Mouse (Mus musculus) neural tube, embryonic 13.5 days (tissue): ENCODE results near the gene Tsks. TPM values are rescaled to one million over a fixed set of nuclear protein-coding genes. Genes with fewer than 3 reads are reported as not detected.
A peak's percentile ranks its signal among the peaks of the same experiment; 100 is the strongest.

Experiments
- ATAC-seq: fragments of 200-750 bp; cut with Nextera tagmentation; 2 replicates; pipeline ENCODE4 v1.8.0; 2017; ENCODE audit warnings: low read depth, mild to moderate bottlenecking, moderate TSS enrichment, moderate library complexity
- H3K27ac ChIP-seq: fragments of 300-500 bp; sonication (generic); replicated peaks from 2 replicates; pipeline ENCODE4 v1.5.1; 2015; ENCODE audit warnings: moderate library complexity, mild to moderate bottlenecking, inconsistent platforms
- H3K27me3 ChIP-seq: fragments of 300-500 bp; sonication (generic); 2 replicates; pipeline ENCODE4 v1.6.1; 2015; ENCODE audit warnings: mild to moderate bottlenecking, inconsistent platforms
- H3K36me3 ChIP-seq: fragments of 300-500 bp; sonication (generic); 2 replicates; pipeline ENCODE4 v1.6.1; 2015; ENCODE audit warnings: mild to moderate bottlenecking, inconsistent platforms
- H3K4me1 ChIP-seq: fragments of 300-500 bp; sonication (generic); replicated peaks from 2 replicates; pipeline ENCODE4 v1.6.1; 2015; ENCODE audit warnings: inconsistent platforms
- H3K4me2 ChIP-seq: fragments of 300-500 bp; sonication (generic); 2 replicates; pipeline ENCODE4 v1.6.1; 2015; ENCODE audit warnings: inconsistent platforms, mild to moderate bottlenecking, moderate library complexity
- H3K4me3 ChIP-seq: fragments of 300-500 bp; sonication (generic); 2 replicates; pipeline ENCODE4 v1.5.1; 2015; ENCODE audit warnings: mild to moderate bottlenecking, inconsistent platforms
- H3K9ac ChIP-seq: fragments of 300-500 bp; sonication (generic); 2 replicates; pipeline ENCODE4 v1.6.1; 2015; ENCODE audit warnings: moderate library complexity, mild to moderate bottlenecking, inconsistent platforms
- H3K9me3 ChIP-seq: fragments of 300-500 bp; sonication (generic); 2 replicates; pipeline ENCODE4 v1.6.1; 2016; ENCODE audit warnings: inconsistent platforms
- WGBS: fragments of 180-500 bp; shearing (Covaris S2); methylation state at CpG from one replicate; pipeline ENCODE4 v1.1.7; 2015; 5-methylcytosine and 5-hydroxymethylcytosine counted together
- polyA plus RNA-seq: library from polyadenylated mRNA; unstranded; fragments of >200 nt; fragmentation: Nextera tagmentation; extraction: Ambion mirVana; gene quantifications from 2 replicates; pipeline ENCODE4 v1.2.1, GENCODE M21; 2015

Tsks gene
- polyA plus RNA-seq: 0.22 TPM in 1 of 2 replicates, not detected in the other

DNA sequence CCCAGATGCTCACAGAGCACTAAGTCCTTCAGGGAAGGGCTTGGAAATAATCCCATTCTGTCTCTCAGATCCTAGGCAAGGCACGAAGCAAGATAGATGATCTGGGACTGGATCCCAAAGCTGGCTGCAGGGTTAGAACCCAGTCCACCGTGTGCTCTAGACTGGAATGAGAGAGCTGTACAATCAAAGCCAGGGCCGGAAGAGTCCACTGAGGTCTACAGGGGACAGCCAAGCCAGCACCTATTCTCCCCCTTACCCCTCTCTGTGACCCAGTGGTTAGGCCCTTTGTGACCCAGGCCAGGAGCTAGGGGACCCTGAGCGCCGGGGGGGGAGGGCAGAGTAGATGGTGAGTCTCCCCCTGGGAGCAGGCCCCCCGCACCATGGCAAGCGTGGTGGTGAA is at the start of gene Tsks:
Gene Tsks (plus strand): TSS at position 301 of the 400 bp plus-strand sequence.
- Histone ChIP-seq H3K27ac (no peak within 1 kb of the TSS), H3K4me3 (no peak within 1 kb of the TSS), H3K9ac (no peak within 1 kb of the TSS), H3K27me3 (no peaks in the 10 kb centered on the region), H3K4me2 (no peak within 1 kb of the TSS), H3K4me1 (no peaks in the 10 kb centered on the region), H3K36me3 (no peaks in the 10 kb centered on the region), H3K9me3 (no peaks in the 10 kb centered on the region)
- no peak for ATAC-seq
- WGBS: 78% methylated on average over 7 of the region's 7 CpGs

DNA sequence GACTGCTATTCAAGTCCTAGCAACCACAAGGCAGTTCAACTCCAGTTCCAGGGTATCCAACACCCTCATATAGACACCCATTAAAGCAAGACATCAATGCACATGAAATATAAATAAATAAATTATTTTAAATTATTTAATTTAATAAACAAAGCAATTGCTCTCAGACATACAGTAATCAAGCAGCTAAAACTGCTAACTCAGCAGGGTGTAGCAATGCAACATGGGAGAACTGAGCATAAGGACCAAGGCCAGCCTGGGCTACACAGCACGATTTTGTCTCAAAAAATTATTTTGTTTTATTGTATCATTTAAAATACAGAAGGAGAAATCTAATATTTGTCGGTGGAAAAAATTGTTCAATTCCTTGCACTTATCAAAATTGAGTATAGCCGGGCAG is 48.8 kb upstream of the Tsks start:
- ATAC-seq: no peak
- Histone ChIP-seq H3K4me1 (peaks cover 72% of the 10 kb centered on the region), H3K9me3 (no peaks in the 10 kb centered on the region), H3K9ac (no peak overlapping the region), H3K36me3 (peaks cover 18% of the 10 kb centered on the region), H3K27me3 (no peaks in the 10 kb centered on the region), H3K27ac (peak overlapping the region; percentile 98), H3K4me2 (no peak overlapping the region), H3K4me3 (no peak overlapping the region)
- WGBS: 89% methylated on average over 3 of the region's 3 CpGs

DNA sequence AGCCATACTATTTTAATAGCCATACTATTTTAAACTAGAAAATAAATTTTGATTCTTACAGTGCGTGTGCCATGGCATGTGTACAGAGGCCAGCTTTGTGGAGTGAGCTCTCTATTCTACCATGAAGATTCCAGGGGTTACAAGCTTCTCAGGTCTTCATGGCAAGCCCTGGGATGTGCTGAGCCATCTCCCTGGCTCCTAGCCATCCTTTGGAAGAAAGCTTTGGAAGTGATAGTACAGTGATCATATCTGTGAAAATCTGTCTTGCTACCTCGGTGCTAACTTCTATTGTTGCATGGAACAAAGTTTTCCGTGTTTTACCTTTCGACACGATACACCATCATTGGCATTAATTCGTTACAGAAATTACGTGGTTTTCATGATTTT is 47.8 kb upstream of the Tsks start:
- ATAC-seq: no peak
- no peaks in the 10 kb centered on the region for H3K27me3 ChIP-seq
- H3K9me3 ChIP-seq: no peaks in the 10 kb centered on the region
- peaks cover 64% of the 10 kb centered on the region for H3K4me1 ChIP-seq
- 23% methylated on average over 7 of the region's 7 CpGs for WGBS
- peak overlapping the region; percentile 54 for H3K4me3 ChIP-seq
- peak overlapping the region; percentile 98 for H3K27ac ChIP-seq
- peaks cover 21% of the 10 kb centered on the region for H3K36me3 ChIP-seq
- H3K4me2 ChIP-seq: peak overlapping the region; percentile 68
- peak overlapping the region; percentile 60 for H3K9ac ChIP-seq

GRCm38 (mm10) chr7:44895593-44896434 is 47.2 kb upstream of the Tsks start, which contains the start of gene Fuz:
Gene Fuz, plus strand, starts transcription at chr7:44896079.
- ATAC-seq: peak; percentile 82
- Histone ChIP-seq H3K9ac (peak within 1 kb of the TSS; percentile 72), H3K27ac (peak within 1 kb of the TSS; percentile 98), H3K4me1 (peaks cover 61% of the 10 kb centered on the region), H3K9me3 (no peaks in the 10 kb centered on the region), H3K4me3 (peak within 1 kb of the TSS; percentile 54), H3K36me3 (peaks cover 21% of the 10 kb centered on the region), H3K27me3 (no peaks in the 10 kb centered on the region), H3K4me2 (peak within 1 kb of the TSS; percentile 68)
- under 1% methylated on average over 34 of the region's 34 CpGs for WGBS

- Histone ChIP-seq H3K9ac (peak overlapping the region; percentile 72), H3K27me3 (no peaks in the 10 kb centered on the region), H3K9me3 (no peaks in the 10 kb centered on the region), H3K36me3 (peaks cover 28% of the 10 kb centered on the region), H3K4me1 (peaks cover 61% of the 10 kb centered on the region), H3K4me2 (peak overlapping the region; percentile 68), H3K27ac (peak overlapping the region; percentile 98), H3K4me3 (peak overlapping the region; percentile 54)
- ATAC-seq: no peak
- 33% methylated on average over 10 of the region's 10 CpGs for WGBS
Observed at GRCm38 (mm10) chr7:44896499-44896898, 46.5 kb upstream of the Tsks start.

DNA sequence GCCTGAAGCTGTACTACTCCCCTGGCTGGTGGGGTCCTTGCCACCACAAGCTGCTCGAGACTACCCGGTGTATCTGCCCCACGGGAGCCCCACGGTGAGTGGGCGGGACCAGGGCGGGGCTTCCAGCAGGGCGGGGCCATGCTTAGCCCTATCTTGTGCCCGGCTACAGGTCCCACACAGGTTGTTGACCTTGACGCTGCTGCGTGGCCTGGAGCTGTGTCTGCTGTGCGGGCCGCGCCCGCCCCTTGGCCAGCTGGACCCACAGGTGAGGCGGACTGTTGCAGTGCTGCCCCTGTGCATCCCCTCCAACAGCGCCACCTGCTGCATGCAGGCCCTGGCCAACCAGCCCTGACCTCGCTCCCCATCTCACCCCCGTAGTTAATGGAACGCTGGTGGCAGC is 44.4 kb upstream of the Tsks start:
- H3K36me3 ChIP-seq: peaks cover 49% of the 10 kb centered on the region
- no peak overlapping the region for H3K4me3 ChIP-seq
- no peak overlapping the region for H3K9ac ChIP-seq
- no peak overlapping the region for H3K4me2 ChIP-seq
- no peaks in the 10 kb centered on the region for H3K27me3 ChIP-seq
- H3K4me1 ChIP-seq: peaks cover 57% of the 10 kb centered on the region
- no peak overlapping the region for H3K27ac ChIP-seq
- ATAC-seq: no peak
- WGBS: 36% methylated on average over 19 of the region's 19 CpGs
- H3K9me3 ChIP-seq: no peaks in the 10 kb centered on the region

DNA sequence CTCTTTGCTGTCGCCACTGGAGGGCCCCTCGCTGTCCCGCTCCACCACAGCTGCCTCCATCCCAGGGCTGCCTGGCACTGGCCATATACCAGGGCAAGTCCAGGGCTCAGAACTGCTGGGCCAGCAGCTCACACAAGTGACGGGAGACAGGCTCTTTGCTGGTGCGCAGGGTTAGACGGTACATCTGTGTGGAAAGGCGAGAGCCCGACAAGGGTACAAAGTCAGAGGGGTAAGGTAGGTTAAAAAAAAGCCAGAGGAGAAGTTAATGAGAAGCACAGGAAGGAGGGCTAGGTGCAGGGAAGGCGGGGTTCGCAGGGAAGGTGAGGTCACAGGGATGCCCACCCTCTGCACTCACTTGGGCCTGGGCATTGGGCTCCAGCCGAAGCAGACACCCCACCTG is 42.4 kb upstream of the Tsks start:
- 0 out of 2 replicates have a peak overlapping the region, but pooled peaks have one; percentile 13 for H3K27ac ChIP-seq
- H3K4me3 ChIP-seq: no peak overlapping the region
- no peak overlapping the region for H3K9ac ChIP-seq
- no peaks in the 10 kb centered on the region for H3K27me3 ChIP-seq
- no peak overlapping the region for H3K4me2 ChIP-seq
- 90% methylated on average over 11 of the region's 11 CpGs for WGBS
- no peak for ATAC-seq
- H3K36me3 ChIP-seq: peaks cover 70% of the 10 kb centered on the region
- H3K4me1 ChIP-seq: peaks cover 39% of the 10 kb centered on the region
- H3K9me3 ChIP-seq: no peaks in the 10 kb centered on the region

DNA sequence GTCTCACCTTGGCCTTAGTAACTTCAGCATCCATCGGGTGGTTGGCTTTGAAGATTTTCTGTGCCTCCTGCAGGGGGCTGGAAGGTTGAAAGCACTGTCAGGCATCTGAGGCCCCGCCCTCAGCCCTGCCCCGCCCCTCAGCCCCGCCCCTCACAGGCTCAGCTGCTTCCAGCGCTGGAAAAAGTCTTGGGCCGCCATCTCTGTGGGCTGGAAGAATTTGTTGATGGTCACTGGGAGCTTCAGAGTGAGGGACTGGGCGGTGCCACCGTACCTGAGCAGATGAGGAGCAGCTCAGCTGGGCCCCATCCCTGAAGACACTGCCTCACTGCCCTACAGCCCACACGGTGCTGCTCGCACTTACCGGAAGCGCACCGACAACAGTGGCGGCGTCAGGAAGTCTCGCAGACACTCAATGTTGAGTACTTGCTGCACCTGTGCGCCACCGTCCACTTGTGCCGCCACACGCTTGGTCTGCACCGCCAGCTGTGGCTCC is 41.7 kb upstream of the Tsks start:
- Histone ChIP-seq H3K9me3 (no peaks in the 10 kb centered on the region), H3K27me3 (no peaks in the 10 kb centered on the region), H3K4me2 (peak overlapping the region; percentile 41), H3K36me3 (peaks cover 76% of the 10 kb centered on the region), H3K27ac (peak overlapping the region; percentile 49; the same call in 1 of the 2 replicates), H3K9ac (0 out of 2 replicates have a peak overlapping the region, but pooled peaks have one; percentile 1), H3K4me3 (0 out of 2 replicates have a peak overlapping the region, but pooled peaks have one; percentile 10), H3K4me1 (peaks cover 38% of the 10 kb centered on the region)
- WGBS: 19% methylated on average over 21 of the region's 21 CpGs
- ATAC-seq: no peak

DNA sequence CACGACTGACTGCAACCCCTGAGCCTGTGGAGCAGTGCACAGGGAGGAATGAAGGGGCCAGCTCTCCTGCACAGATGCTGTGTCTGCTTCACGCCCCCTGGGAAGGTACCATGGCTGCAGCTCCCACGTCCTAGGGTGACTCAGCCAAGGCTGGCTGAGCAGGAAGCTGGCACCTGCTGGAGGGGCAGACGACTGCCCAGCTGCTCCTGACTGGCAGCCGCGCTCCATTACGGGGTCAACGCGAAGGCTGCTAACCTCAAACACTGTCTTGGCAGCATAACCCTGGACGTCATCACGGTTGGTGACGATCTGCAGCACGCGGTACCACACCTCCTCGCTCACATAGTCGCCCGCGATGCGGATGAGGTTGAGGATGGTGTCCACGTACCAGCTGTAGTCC is 37.6 kb upstream of the Tsks start:
- Histone ChIP-seq H3K36me3 (peaks cover 100% of the 10 kb centered on the region), H3K4me1 (peaks cover 14% of the 10 kb centered on the region), H3K4me3 (no peak overlapping the region), H3K9ac (no peak overlapping the region), H3K27me3 (no peaks in the 10 kb centered on the region), H3K27ac (no peak overlapping the region), H3K9me3 (no peaks in the 10 kb centered on the region), H3K4me2 (no peak overlapping the region)
- no peak for ATAC-seq
- WGBS: 93% methylated on average over 20 of the region's 20 CpGs

- Histone ChIP-seq H3K27ac (no peak overlapping the region), H3K36me3 (peaks cover 100% of the 10 kb centered on the region), H3K4me3 (no peak overlapping the region), H3K9me3 (no peaks in the 10 kb centered on the region), H3K4me1 (no peaks in the 10 kb centered on the region), H3K9ac (no peak overlapping the region), H3K27me3 (no peaks in the 10 kb centered on the region), H3K4me2 (no peak overlapping the region)
- ATAC-seq: no peak
- 93% methylated on average over 15 of the region's 15 CpGs for WGBS
Observed at GRCm38 (mm10) chr7:44908706-44909476, 34.1 kb upstream of the Tsks start.

- Histone ChIP-seq H3K27me3 (no peaks in the 10 kb centered on the region), H3K36me3 (peaks cover 74% of the 10 kb centered on the region), H3K4me2 (no peak overlapping the region), H3K9me3 (no peaks in the 10 kb centered on the region), H3K27ac (no peak overlapping the region), H3K4me1 (no peaks in the 10 kb centered on the region), H3K4me3 (no peak overlapping the region), H3K9ac (no peak overlapping the region)
- ATAC-seq: no peak
- WGBS: 89% methylated on average over 2 of the region's 2 CpGs
Observed at GRCm38 (mm10) chr7:44914396-44914795, 28.6 kb upstream of the Tsks start.

DNA sequence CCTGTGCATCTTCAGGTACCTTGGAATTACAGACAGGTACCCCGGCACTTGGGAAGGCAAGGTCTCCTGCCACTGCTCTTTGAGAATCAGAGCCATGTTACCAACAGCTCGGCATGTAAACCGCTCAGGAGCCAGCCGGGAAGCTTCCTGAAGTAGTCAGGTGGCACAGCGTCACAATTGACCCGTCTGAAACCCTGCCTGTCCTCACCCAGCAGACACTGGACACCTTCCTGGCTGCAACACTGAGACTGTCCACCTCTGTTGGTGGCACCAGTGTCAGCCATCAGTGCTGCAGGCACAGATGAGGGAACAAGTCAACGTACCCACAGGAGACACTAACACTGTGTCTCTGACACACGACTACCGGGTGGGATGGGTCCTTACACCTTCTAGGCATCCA is 27.7 kb upstream of the Tsks start:
- no peaks in the 10 kb centered on the region for H3K4me1 ChIP-seq
- H3K36me3 ChIP-seq: peaks cover 69% of the 10 kb centered on the region
- 90% methylated on average over 9 of the region's 9 CpGs for WGBS
- no peak overlapping the region for H3K27ac ChIP-seq
- no peak overlapping the region for H3K4me3 ChIP-seq
- no peaks in the 10 kb centered on the region for H3K27me3 ChIP-seq
- no peak for ATAC-seq
- H3K4me2 ChIP-seq: no peak overlapping the region
- H3K9me3 ChIP-seq: no peaks in the 10 kb centered on the region
- H3K9ac ChIP-seq: no peak overlapping the region
